ENCODE assay signal across 12 mouse cellular contexts in the genomic region with DNA sequence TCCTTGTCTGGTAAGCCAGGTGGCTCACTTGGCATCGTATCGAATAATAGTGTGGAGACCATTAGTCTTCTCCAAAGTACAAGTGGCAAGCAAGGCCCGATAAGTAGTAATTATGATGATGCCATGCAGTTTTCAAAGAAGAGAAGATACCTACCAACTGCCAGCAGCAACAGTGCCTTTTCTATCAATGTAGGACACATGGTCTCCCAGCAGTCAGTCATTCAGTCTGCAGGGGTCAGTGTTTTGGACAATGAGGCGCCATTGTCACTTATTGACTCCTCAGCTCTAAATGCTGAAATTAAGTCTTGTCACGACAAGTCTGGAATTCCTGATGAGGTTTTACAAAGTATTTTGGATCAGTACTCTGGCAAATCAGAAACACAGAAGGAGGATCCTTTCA. TPM values are rescaled to one million over a fixed set of nuclear protein-coding genes. Genes with fewer than 3 reads are reported as not detected.
DNase-seq lines count a peak whose midpoint lies in the region; ATAC-seq and TF ChIP-seq lines count a peak whose summit lies in the region.
"Had no signal": no experiment of that assay in that cellular context is flagged by ENCODE, and none has a peak within 500 bp of the region (broad histone marks: within the 10 kb centered on the region; RNA-seq: fewer than 3 reads in every experiment).

No protein-coding gene starts in this region.

- no peak overlapping the region for H3K9ac ChIP-seq in neural tube, embryonic 11.5 days (ENCODE audit: low read length)
- no peak overlapping the region for H3K9ac ChIP-seq in liver, embryonic 12.5 days

- intact Hi-C loops in gastrocnemius, adult 2 months (cut with DNase I): loop anchor here (2.0 to 10.0 kb wide), 5 partner anchors 56 to 1988 kb away; no protein-coding TSS in a partner anchor
- intact Hi-C loops in gastrocnemius, postnatal 36 days (cut with DNase I): no loop called here

- no peak for ATAC-seq in neural tube, embryonic 11.5 days (ENCODE audit: insufficient read depth, low FRiP score, low TSS enrichment)
- ATAC-seq in liver, embryonic 12.5 days: no peak

- no peaks in the 10 kb centered on the region for H3K9me3 ChIP-seq in neural tube, embryonic 11.5 days (ENCODE audit: control insufficient read depth, low read length)
- H3K9me3 ChIP-seq in liver, embryonic 12.5 days (replicated peaks): no peaks in the 10 kb centered on the region
- H3K9me3 ChIP-seq: heart, embryonic 15.5 days had no signal

- peaks cover 19% of the 10 kb centered on the region for H3K4me1 ChIP-seq in neural tube, embryonic 11.5 days (ENCODE audit: control insufficient read depth, insufficient read depth, low read length)
- H3K4me1 ChIP-seq in liver, embryonic 12.5 days: peaks cover 47% of the 10 kb centered on the region

- H3K27me3 ChIP-seq in neural tube, embryonic 11.5 days (ENCODE audit: control insufficient read depth, insufficient read depth, low read length): no peaks in the 10 kb centered on the region
- H3K27me3 ChIP-seq in liver, embryonic 12.5 days (replicated peaks): no peaks in the 10 kb centered on the region
- H3K27me3 ChIP-seq: heart, embryonic 15.5 days had no signal

- H3K4me3 ChIP-seq in gastrocnemius, adult 2 months: peak overlapping the region; percentile 97
- H3K4me3 ChIP-seq in neural tube, embryonic 11.5 days (ENCODE audit: low read depth, low read length): no peak overlapping the region
- H3K4me3 ChIP-seq in liver, embryonic 12.5 days: no peak overlapping the region

- no peak for TF ChIP-seq CTCF in gastrocnemius, adult 2 months (IDR thresholded peaks at IDR 0.05)

- 89% methylated on average over 5 of the region's 5 CpGs for WGBS in neural tube, embryonic 11.5 days
- WGBS in liver, embryonic 12.5 days (ENCODE audit: insufficient replicate concordance): 85% methylated on average over 5 of the region's 5 CpGs

- no peak overlapping the region for H3K27ac ChIP-seq in gastrocnemius, adult 2 months
- no peak overlapping the region for H3K27ac ChIP-seq in neural tube, embryonic 11.5 days (ENCODE audit: low read depth, low read length)
- H3K27ac ChIP-seq in liver, embryonic 12.5 days: no peak overlapping the region
- H3K27ac ChIP-seq: heart, embryonic 15.5 days had no signal

- H3K4me2 ChIP-seq in neural tube, embryonic 11.5 days (ENCODE audit: low read depth): peak overlapping the region; percentile 29
- peak overlapping the region; percentile 96 for H3K4me2 ChIP-seq in liver, embryonic 12.5 days

- H3K36me3 ChIP-seq in neural tube, embryonic 11.5 days (ENCODE audit: control insufficient read depth, insufficient read depth, low read length): peaks cover 15% of the 10 kb centered on the region; the same call in 1 of the 2 replicates
- peaks cover 25% of the 10 kb centered on the region for H3K36me3 ChIP-seq in liver, embryonic 12.5 days

- no peak for DNase-seq in gastrocnemius, adult 2 months
- DNase-seq in gastrocnemius, postnatal 36 days: no peak
- no peak for DNase-seq in neural tube, embryonic 11.5 days (ENCODE audit: low spot score)
- DNase-seq in neural tube, embryonic 10.5 days (ENCODE audit: extremely low spot score, low spot score): no peak
- no peak for DNase-seq in thymus, adult 18-20 months
- DNase-seq in Muller cell, postnatal 12 days (ENCODE audit: inconsistent ontology term): no peak
- DNase-seq in heart, postnatal 4 days: no peak
- DNase-seq: adrenal gland, postnatal 36 days; kidney, postnatal 14 days; right cerebral cortex, adult 18-20 months had no signal

RNA-seq across cellular contexts. Expression of a gene that starts 2.1 kb away (rescaled TPM):
- 10 to 100 TPM; 10.1 to 15.0 TPM for total RNA-seq in gastrocnemius, adult 2 months (2021)
- total RNA-seq in gastrocnemius, postnatal 36 days (2021): 10 to 100 TPM in 1 of 2 experiments, 1 to 10 TPM in 1; 8.3 to 10.9 TPM
- 40.0 and 40.6 TPM in 2 replicates for polyA plus RNA-seq in neural tube, embryonic 11.5 days (2014; fragmentation: Nextera tagmentation; extraction: Ambion mirVana)
- 11.9 and 12.3 TPM in 2 replicates for polyA plus RNA-seq in liver, embryonic 12.5 days (2016; fragmentation: Nextera tagmentation; extraction: Ambion mirVana)
- 10 to 100 TPM; 14.2 TPM for total RNA-seq in heart, postnatal 4 days (2021)
